Mouse (Mus musculus) kidney, postnatal 4 days (tissue): ENCODE measurements around the gene Zfp30.

Source experiments
- DNase-seq, 2 experiments: peaks; one replicate each; pipeline ENCODE4 v3.0.0; 2021; ENCODE audit warnings: mixed read lengths in 2 of 2

Zfp30 gene

GRCm38 (mm10) chr7:29783871-29784551 is at the start of gene Zfp30:
Gene Zfp30, plus strand, starts transcription at chr7:29783998.
- peak; percentile 87 to 93 for DNase-seq

GRCm38 (mm10) chr7:29742258-29742657 is 41.5 kb upstream of the Zfp30 start:
- DNase-seq, result no peak

GRCm38 (mm10) chr7:29760476-29760875 is 23.3 kb upstream of the Zfp30 start:
- DNase-seq, result no peak

GRCm38 (mm10) chr7:29764702-29765101 is 19.1 kb upstream of the Zfp30 start:
- DNase-seq, result no peak

GRCm38 (mm10) chr7:29767058-29767686 is 16.6 kb upstream of the Zfp30 start:
- peak; percentile 79 to 87 for DNase-seq

GRCm38 (mm10) chr7:29768090-29768900 is 15.5 kb upstream of the Zfp30 start, which contains the start of gene Zfp84:
Gene Zfp84, plus strand, starts transcription at chr7:29768552.
- peak; percentile 79 to 88 for DNase-seq

GRCm38 (mm10) chr7:29768980-29769379 is 14.8 kb upstream of the Zfp30 start:
- no peak for DNase-seq

GRCm38 (mm10) chr7:29773503-29773902 is 10.3 kb upstream of the Zfp30 start:
- DNase-seq, result no peak

GRCm38 (mm10) chr7:29774371-29774770 is 9.4 kb upstream of the Zfp30 start:
- no peak for DNase-seq

- no peak for DNase-seq
Measured at GRCm38 (mm10) chr7:29776568-29776967, 7.2 kb upstream of the Zfp30 start.

- DNase-seq, result no peak
Measured at GRCm38 (mm10) chr7:29777372-29777771, 6.4 kb upstream of the Zfp30 start.

GRCm38 (mm10) chr7:29785023-29785422 is 1.2 kb downstream of the Zfp30 start:
- no peak for DNase-seq

- DNase-seq, result peak in 1 of 2 experiments; percentile 17
Measured at GRCm38 (mm10) chr7:29785888-29786287, 2.1 kb downstream of the Zfp30 start.

GRCm38 (mm10) chr7:29792906-29793305 is 9.1 kb downstream of the Zfp30 start:
- DNase-seq, result no peak

- DNase-seq, result no peak
Measured at GRCm38 (mm10) chr7:29807046-29807445, 23.2 kb downstream of the Zfp30 start.

GRCm38 (mm10) chr7:29812244-29812643 is 28.4 kb downstream of the Zfp30 start:
- no peak for DNase-seq

GRCm38 (mm10) chr7:29814381-29814780 is 30.6 kb downstream of the Zfp30 start:
- DNase-seq, result no peak

GRCm38 (mm10) chr7:29815061-29815784 is 31.4 kb downstream of the Zfp30 start:
- no peak for DNase-seq

GRCm38 (mm10) chr7:29815910-29816429 is 32.2 kb downstream of the Zfp30 start, which contains the start of gene Zfp790:
Gene Zfp790, plus strand, starts transcription at chr7:29816114.
- peak; percentile 82 to 91 for DNase-seq

GRCm38 (mm10) chr7:29818619-29819254 is 34.9 kb downstream of the Zfp30 start:
- peak; percentile 77 to 80 for DNase-seq

- no peak for DNase-seq
Measured at GRCm38 (mm10) chr7:29828001-29828400, 44.2 kb downstream of the Zfp30 start.

- peak; percentile 22 to 33 for DNase-seq
Measured at GRCm38 (mm10) chr7:29829804-29830203, 46.0 kb downstream of the Zfp30 start.
